In genomic region chr8:78912470-78912869, GRCm38 (mm10) we compare ENCODE assay signal across 24 mouse cellular contexts.
"Had no signal": no experiment of that assay in that cellular context is flagged by ENCODE, and none has a peak within 500 bp of the region (broad histone marks: within the 10 kb centered on the region; RNA-seq: fewer than 3 reads in every experiment).

No protein-coding gene starts in this region.

- H3K9ac ChIP-seq: embryonic facial prominence, embryonic 12.5 days; embryonic facial prominence, embryonic 13.5 days; embryonic facial prominence, embryonic 15.5 days; forebrain, embryonic 12.5 days; forebrain, embryonic 13.5 days; forebrain, embryonic 15.5 days; forebrain, postnatal 0 days; heart, embryonic 12.5 days had no signal

- H3K36me3 ChIP-seq: embryonic facial prominence, embryonic 10.5 days; embryonic facial prominence, embryonic 12.5 days; embryonic facial prominence, embryonic 13.5 days; embryonic facial prominence, embryonic 15.5 days; forebrain, embryonic 10.5 days; forebrain, embryonic 12.5 days; forebrain, embryonic 15.5 days; heart, embryonic 10.5 days; heart, embryonic 12.5 days had no signal

- DNase-seq: cerebellum, postnatal 10 days; cerebellum, postnatal 14 days; cerebellum, postnatal 25 days; cerebellum, postnatal 36 days; embryo, embryonic 11 days; forebrain, postnatal 0 days; gastrocnemius, adult 2 months; gastrocnemius, postnatal 10 days; gastrocnemius, postnatal 14 days; gastrocnemius, postnatal 25 days; gastrocnemius, postnatal 36 days; heart, adult 18-20 months; heart, adult 2 months had no signal

- H3K4me3 ChIP-seq: embryonic facial prominence, embryonic 10.5 days; embryonic facial prominence, embryonic 12.5 days; embryonic facial prominence, embryonic 13.5 days; embryonic facial prominence, embryonic 15.5 days; erythroblast, embryonic 14.5 days; forebrain, embryonic 10.5 days; forebrain, embryonic 12.5 days; forebrain, embryonic 13.5 days; forebrain, embryonic 15.5 days; gastrocnemius, adult 2 months; heart, adult 2 months; heart, embryonic 10.5 days; heart, embryonic 12.5 days had no signal

- H3K4me1 ChIP-seq: embryonic facial prominence, embryonic 10.5 days; embryonic facial prominence, embryonic 12.5 days; embryonic facial prominence, embryonic 13.5 days; embryonic facial prominence, embryonic 15.5 days; forebrain, embryonic 10.5 days; forebrain, embryonic 12.5 days; forebrain, embryonic 13.5 days; forebrain, embryonic 15.5 days; heart, embryonic 10.5 days; heart, embryonic 12.5 days had no signal

- H3K9me3 ChIP-seq: embryonic facial prominence, embryonic 10.5 days; embryonic facial prominence, embryonic 12.5 days; embryonic facial prominence, embryonic 13.5 days; embryonic facial prominence, embryonic 15.5 days; forebrain, embryonic 10.5 days; forebrain, embryonic 13.5 days; forebrain, embryonic 15.5 days; heart, embryonic 10.5 days had no signal

- H3K27me3 ChIP-seq: embryonic facial prominence, embryonic 12.5 days; embryonic facial prominence, embryonic 13.5 days; embryonic facial prominence, embryonic 15.5 days; forebrain, embryonic 12.5 days; forebrain, embryonic 13.5 days; forebrain, embryonic 15.5 days; heart, embryonic 12.5 days had no signal

- H3K27ac ChIP-seq: embryonic facial prominence, embryonic 10.5 days; embryonic facial prominence, embryonic 12.5 days; embryonic facial prominence, embryonic 13.5 days; embryonic facial prominence, embryonic 15.5 days; forebrain, embryonic 10.5 days; forebrain, embryonic 12.5 days; forebrain, embryonic 13.5 days; forebrain, embryonic 15.5 days; gastrocnemius, adult 2 months; heart, adult 2 months; heart, embryonic 10.5 days had no signal
